Mouse (Mus musculus): ENCODE data around the gene Il15ra. TPM values are rescaled to one million over a fixed set of nuclear protein-coding genes. Genes with fewer than 3 reads are reported as not detected.

The Il15ra gene
- polyA plus RNA-seq, 1 experiment from 2014 or later = 0.13 TPM

DNA sequence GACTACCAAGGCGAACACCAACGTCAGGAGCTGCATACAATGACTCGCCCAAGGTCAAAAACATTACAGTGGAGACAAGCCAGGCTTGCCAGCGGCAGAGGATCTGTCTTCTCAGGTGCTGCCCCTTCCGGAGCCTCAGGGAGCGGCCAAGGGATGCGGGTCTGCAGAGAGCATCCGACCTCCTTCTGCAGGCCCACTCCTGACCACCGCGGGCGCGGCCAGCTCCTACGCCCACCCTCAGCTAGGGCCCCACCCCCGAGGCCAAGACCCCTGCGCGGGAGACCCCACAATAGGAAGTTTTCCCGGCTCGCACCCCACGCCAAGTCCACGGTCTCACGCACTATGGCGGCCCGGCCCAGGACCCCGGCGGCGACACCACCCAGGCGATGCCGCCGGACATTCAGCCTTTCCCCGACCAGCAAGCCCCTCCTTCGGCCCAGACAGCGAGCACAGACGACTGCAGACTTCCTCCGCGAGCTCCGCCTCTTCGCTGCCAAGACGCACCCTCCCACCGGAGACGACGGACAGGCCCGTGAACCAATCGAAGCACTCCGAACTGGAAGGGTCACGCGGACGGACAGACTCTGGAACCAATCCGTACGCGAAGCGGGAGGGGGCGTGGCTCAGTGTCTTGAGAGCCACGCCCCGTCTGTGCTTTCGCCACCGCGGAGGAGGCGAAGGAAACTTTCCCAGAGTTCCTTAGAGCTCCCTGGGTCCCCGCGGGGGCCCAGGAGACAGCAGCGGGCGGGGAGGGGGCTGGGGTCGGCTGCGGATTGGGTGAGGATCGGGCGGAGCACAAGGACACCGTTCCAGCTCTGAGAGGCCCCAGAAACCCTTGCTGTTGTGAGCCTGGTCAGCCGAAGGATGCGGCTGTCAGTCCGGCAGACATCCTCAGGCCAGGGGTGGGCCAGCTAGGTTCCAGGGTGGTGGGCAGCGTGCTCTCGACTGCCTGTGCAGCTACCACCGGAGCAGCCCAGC, 72.3 kb downstream of the Il15ra start, which contains the start of the genes Fbh1 and Ankrd16:
TSS of gene Fbh1 (minus strand) at position 492 of the 978 bp plus-strand sequence.
TSS of gene Ankrd16 (plus strand) at position 786 of the 978 bp plus-strand sequence.
- ATAC-seq (replicated peaks; ENCODE audit: low FRiP score) (peak; percentile 96), DNase-seq (ENCODE audit: low spot score) (peak; percentile 100)
- Histone ChIP-seq H3K9me3 (ENCODE audit: control insufficient read depth, low read length) (no peaks in the 10 kb centered on the region), H3K9ac (ENCODE audit: low read length) (peak within 1 kb of the TSS; percentile 82), H3K36me3 (ENCODE audit: control insufficient read depth, insufficient read depth, low read length) (peaks cover 9% of the 10 kb centered on the region; the same call in 1 of the 2 replicates), H3K4me1 (replicated peaks; ENCODE audit: control insufficient read depth, insufficient read depth, low read length) (peaks cover 2% of the 10 kb centered on the region; the same call in 1 of the 2 replicates), H3K4me2 (ENCODE audit: low read depth, low read length, severe bottlenecking) (peak within 1 kb of the TSS; percentile 83), H3K4me3 (ENCODE audit: low read depth, low read length) (peak within 1 kb of the TSS; percentile 81), H3K27ac (ENCODE audit: low read depth, low read length) (peak within 1 kb of the TSS; percentile 90), H3K27me3 (ENCODE audit: control insufficient read depth, insufficient read depth, low read length) (no peaks in the 10 kb centered on the region)
- WGBS = under 1% methylated on average over 73 of the region's 73 CpGs

DNA sequence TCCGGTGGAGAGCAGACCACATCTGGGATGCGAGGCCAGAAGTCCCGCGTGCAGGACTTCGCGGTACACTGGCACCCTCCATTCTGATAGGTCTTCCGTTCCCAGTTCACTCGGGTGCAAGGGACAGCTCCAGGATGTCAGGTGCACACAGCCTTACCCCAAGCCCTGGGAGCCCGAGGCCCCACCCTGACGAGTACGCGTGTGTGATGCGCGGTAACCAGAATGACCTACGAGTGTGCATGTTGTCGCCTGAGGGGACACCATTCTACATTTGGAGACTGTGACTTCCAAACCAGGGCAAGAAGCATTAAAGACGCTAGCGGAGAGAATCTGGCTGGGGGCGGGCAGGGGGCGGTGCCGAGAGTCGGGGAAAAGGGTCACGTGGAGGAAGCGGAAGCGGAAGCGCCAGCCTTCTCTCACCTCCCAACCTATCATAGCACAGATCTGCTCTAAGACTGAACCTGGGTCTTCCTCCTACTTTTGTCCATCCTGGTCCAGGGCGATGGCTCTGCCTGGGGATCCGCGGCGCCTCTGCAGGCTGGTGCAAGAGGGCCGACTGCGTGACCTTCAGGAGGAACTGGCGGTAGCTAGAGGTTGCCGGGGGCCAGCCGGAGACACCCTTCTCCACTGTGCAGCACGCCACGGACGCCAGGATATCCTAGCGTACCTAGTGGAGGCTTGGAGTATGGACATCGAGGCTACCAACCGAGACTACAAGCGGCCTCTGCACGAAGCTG, 73.2 kb downstream of the Il15ra start:
- Histone ChIP-seq H3K9ac (ENCODE audit: low read length) (peak overlapping the region; percentile 82), H3K36me3 (ENCODE audit: control insufficient read depth, insufficient read depth, low read length) (peaks cover 10% of the 10 kb centered on the region; the same call in 1 of the 2 replicates), H3K27ac (ENCODE audit: low read depth, low read length) (peak overlapping the region; percentile 90), H3K27me3 (ENCODE audit: control insufficient read depth, insufficient read depth, low read length) (no peaks in the 10 kb centered on the region), H3K4me2 (ENCODE audit: low read depth, low read length, severe bottlenecking) (peak overlapping the region; percentile 82), H3K9me3 (ENCODE audit: control insufficient read depth, low read length) (no peaks in the 10 kb centered on the region), H3K4me1 (replicated peaks; ENCODE audit: control insufficient read depth, insufficient read depth, low read length) (peaks cover 2% of the 10 kb centered on the region; the same call in 1 of the 2 replicates), H3K4me3 (ENCODE audit: low read depth, low read length) (peak overlapping the region; percentile 81)
- peak; percentile 88 for ATAC-seq (replicated peaks; ENCODE audit: low FRiP score)
- peak; percentile 91 for DNase-seq (ENCODE audit: low spot score)
- WGBS = under 1% methylated on average over 43 of the region's 43 CpGs

Other genes with a start within 250 kb of the Il15ra start
- 14.1 and 18.4 TPM in 2 replicates for gene Pfkfb3, start 151.2 kb upstream of the Il15ra start, polyA plus RNA-seq (2014; fragmentation: Nextera tagmentation; extraction: Ambion mirVana)
- gene Rbm17, start 101.1 kb upstream of the Il15ra start, polyA plus RNA-seq (2014; fragmentation: Nextera tagmentation; extraction: Ambion mirVana) = 200 and 205 TPM in 2 replicates
- not detected in 2 replicates for gene Gm17490, start 79.0 kb upstream of the Il15ra start, polyA plus RNA-seq (2014; fragmentation: Nextera tagmentation; extraction: Ambion mirVana)
- gene Il2ra, start 62.5 kb upstream of the Il15ra start, polyA plus RNA-seq (2014; fragmentation: Nextera tagmentation; extraction: Ambion mirVana) = not detected in 2 replicates
- gene Fbh1, start 72.3 kb downstream of the Il15ra start, polyA plus RNA-seq (2014; fragmentation: Nextera tagmentation; extraction: Ambion mirVana) = 122 and 127 TPM in 2 replicates
- gene Ankrd16, start 72.6 kb downstream of the Il15ra start, polyA plus RNA-seq (2014; fragmentation: Nextera tagmentation; extraction: Ambion mirVana) = 33.2 and 34.8 TPM in 2 replicates